Mouse (Mus musculus): ENCODE results near the gene Gk5.
"Not testable (repeated sequence)": the region's sequence is repeated elsewhere in the genome, so short reads cannot be mapped to it uniquely, and the experiment has no call there.

Gk5 gene

DNA sequence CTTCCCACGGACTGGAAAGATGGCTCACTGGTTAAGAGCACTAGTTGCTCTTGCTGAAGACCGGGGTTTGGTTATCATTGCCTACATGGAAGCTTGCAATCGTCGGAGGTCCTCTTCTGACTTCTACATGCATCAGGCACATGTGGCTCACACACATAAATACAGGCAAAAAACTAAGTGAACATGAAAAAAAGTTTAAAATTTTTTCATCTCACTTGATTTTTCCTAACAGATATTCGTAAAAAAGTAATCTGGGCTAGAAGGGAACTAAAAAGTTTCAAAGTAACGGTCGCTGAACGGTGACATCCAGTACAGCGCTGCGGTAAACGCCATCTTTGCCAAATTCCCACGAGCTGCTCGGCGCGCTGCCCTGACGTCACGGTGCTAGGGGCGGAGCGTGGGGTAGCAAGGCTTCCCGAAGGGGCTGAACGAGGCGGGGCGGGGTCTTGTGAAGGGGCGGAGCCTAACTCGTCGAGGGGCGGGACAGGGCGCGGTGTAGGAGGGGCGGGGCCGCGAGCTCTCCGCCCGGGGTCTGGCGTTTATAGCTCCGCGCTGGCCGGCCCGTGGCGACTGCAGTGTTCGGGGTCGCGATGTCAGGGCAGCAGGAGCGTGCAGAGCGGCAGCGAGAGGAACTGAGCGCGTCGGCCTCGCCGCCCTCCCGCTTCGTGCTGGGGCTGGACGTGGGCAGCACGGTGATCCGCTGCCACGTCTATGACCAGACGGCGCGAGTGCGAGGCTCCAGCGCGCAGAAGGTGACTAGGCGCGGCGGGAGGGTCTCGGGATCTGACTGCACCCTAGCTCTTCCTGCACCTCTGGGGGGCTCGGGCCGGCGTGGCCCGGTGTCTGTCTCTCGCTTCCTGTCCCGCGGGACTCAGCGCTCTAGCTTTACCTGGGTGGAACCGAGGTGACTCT lies at the start of gene Gk5:
Gene Gk5 (plus strand): TSS at position 502 of the 912 bp plus-strand sequence.
- peak; percentile 85 to 95 for DNase-seq (ENCODE audit: low spot score in 2 of 2)

DNA sequence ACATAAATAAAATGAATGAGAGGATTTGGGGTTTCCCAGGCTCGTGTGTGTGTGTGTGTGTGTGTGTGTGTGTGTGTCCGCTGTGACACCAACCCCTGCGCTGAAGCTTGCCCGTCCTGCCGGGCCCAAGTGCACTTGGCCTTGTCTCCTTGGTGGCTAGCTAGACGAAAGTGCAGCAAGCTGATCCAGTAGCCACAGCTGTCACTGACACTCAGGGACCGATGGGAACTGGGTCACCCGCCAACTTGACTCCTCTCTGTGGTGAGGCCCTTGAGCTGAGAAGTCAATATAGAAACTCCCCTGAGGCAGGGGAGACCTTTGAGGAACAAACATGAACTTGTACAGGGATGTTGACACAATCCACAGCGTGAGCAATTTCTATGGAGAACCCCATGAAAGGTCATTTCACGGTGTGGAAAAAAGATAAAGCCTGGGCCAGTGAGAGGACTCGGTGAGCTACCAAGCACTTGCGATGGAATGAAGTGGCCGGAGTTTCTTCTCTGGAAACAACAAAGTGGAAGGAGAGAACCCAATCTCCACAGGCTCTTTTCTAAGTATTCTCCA lies 40.3 kb upstream of the Gk5 start:
- no peak for DNase-seq (ENCODE audit: low spot score in 2 of 2)

DNA sequence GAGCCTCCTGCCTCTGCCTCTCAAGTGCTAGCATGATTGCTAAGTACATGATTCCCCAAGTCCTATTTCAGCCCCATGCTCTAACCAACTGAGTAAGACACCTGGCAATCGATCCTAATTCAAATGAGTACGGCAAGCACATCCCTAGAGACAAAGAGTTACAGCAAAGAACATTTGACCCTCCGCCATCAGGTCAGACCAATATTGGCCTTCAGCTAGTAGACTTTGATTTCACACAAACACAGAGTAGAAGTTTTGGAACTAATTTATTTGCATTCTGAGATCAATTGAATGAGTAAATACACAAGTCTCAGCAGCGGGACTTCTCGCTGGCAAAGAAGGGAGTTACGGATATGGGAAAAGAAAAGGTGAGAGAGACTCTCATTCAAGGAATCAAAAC lies 33.9 kb upstream of the Gk5 start:
- DNase-seq (ENCODE audit: low spot score in 2 of 2), result no peak

DNA sequence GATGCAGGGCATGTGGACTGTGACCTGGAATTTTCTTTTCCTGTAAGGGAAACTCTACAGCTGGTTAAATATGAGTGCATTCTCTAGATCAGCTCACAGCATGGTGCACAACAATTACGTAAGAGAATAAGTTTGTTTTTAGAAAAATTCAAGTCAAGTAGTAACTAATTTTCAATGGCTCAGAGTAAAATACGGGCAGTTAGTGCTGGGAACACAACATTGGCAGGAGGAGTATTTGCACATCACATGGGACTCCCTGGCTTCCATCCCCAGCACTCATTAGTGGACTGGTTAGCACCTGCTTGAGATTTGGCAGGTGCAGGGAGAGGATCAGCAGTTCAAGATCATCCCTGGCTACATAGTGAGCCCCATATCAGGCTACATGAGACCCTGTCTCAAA lies 31.5 kb upstream of the Gk5 start:
- DNase-seq (ENCODE audit: low spot score in 2 of 2), result no peak

GRCm38 (mm10) chr9:96088456-96088855 lies 30.7 kb upstream of the Gk5 start:
- DNase-seq (ENCODE audit: low spot score in 2 of 2), result not testable (repeated sequence)

DNA sequence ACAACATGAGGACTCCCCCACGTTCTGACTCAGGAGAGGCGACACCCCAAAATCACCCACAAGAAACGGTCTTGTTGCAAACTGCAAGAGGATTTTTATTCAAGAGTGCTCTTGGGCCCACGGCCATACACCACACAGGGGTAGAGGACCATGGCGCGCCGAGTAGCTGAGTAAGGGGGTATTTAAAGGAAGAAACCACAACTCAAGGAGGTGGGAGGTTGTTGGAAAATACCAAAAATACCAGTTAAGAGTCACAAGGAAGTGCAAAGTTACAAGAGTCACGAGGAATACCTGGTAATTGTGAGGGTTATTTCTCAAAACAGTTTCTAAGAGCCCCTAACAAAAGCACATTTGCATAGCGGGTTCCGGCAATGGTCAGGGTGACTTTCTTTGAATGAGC lies 26.5 kb upstream of the Gk5 start:
- not testable (repeated sequence) for DNase-seq (ENCODE audit: low spot score in 2 of 2)

GRCm38 (mm10) chr9:96093221-96093620 lies 25.9 kb upstream of the Gk5 start:
- no peak for DNase-seq (ENCODE audit: low spot score in 2 of 2)

DNA sequence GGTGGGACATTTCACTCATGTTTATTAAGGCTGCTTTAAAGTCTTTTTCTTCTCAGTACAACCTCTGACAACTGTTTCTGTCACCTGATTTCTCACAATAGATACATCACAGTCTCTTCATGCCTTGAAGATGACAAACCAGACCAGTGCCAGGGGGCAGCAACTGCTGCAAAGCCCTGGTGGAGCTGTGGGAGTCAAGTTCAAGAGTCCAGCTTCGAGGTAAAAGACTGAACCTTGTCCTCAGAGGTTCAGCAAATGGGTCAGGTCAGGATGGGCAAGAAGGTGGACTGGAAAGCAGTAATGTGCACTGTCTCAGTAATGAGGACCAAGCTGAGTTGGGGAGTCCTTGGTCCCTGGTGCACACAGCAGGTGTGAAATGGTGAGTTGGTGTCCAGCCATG lies 24.8 kb upstream of the Gk5 start:
- DNase-seq (ENCODE audit: low spot score in 2 of 2), result no peak

DNA sequence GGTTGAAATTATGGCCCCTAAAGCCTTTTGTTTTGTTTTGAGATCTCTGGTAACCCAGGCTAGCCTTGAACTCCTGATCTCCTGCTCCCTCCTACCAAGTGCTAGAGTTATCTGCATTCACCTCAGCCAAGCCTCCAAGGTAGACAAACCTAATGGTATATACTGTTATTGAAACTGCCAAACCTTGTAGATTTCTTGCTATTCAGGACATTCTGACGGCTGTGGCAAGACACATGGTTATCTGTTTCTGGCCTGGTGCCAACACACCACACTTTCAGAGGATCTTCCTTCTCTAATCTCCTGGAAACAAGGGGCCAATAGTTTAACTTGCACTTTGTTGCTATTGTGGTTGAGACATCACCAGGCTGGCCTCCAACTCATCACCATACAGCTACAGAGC lies 24.0 kb upstream of the Gk5 start:
- DNase-seq (ENCODE audit: low spot score in 2 of 2), result no peak

GRCm38 (mm10) chr9:96102846-96103245 lies 16.3 kb upstream of the Gk5 start:
- no peak for DNase-seq (ENCODE audit: low spot score in 2 of 2)

DNA sequence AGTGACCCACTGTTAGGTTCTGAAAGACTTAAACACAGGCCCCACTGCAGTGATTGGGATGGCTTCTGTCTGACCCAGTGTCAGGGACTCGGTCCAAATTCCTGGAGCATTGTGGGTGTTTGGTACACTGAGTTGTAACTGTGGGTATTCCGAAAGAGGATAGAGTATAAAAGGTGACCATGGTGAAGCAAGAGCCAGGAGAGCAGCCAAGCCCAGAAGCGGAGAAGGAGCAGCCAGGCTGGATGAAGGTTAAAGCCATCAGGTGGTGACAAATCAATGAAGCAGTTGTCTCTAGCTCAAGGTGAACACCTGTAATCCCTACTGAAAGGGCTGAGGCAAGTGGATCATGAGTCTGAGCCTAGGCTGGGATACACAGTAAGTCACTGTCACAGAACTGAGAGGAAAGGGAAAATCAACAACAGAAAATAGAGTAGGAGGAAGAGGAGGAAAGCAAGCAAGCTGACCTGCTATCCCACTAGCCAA lies 6.2 kb upstream of the Gk5 start:
- DNase-seq (ENCODE audit: low spot score in 2 of 2), result no peak

- DNase-seq (ENCODE audit: low spot score in 2 of 2), result no peak
Observed at GRCm38 (mm10) chr9:96116801-96117200, 2.4 kb upstream of the Gk5 start.

GRCm38 (mm10) chr9:96118216-96118615 lies 946 bp upstream of the Gk5 start:
- DNase-seq (ENCODE audit: low spot score in 2 of 2), result no peak

DNA sequence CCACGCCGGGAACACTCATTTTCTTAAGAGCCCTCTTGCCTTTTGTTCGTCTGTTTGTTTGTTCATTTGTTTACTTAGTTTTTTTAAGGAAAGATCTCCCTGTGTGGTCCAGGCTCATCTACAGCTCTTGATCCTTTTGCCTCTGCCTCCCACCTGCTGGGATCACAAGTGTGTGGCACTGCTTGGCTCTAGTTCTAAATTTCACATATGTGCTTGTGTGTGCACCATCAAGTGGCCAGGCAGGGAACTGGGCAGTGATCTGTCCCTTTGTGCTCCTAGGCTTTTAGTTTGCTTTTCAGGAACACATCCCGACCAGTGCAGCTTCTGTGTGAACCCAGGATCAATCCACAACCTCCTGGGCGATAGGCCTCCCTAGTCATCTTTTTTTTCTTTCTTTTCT lies 8.8 kb downstream of the Gk5 start:
- no peak for DNase-seq (ENCODE audit: low spot score in 2 of 2)

DNA sequence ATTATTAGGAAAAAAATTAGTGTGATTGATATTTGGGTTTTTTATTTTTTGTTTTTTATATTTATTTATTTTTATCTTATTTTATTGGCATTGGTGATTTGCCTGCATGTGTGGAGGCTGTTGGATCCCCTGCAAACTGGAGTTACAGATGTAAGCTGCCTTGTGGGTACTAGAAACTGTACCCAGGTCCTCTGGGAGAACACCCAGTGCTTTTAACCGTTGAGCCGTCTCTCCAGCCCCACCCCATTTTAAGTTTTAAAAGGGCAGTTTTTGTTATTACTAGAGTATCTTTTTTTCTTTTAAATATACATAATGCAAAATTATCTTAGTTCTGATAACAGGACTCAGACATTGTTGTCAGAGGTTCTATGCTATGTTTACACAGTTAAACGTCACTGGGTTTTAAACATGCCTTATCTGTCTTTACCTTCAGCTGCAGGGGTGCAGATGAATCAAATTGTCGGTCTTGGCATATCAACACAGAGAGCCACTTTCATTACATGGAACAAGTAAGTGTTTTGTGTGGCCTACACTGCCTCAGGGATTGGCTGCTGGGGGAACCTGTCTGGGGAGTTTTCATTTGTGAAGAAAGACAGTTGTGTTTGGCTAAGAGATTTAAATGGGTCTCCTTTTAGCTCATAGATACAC lies 13.9 kb downstream of the Gk5 start:
- DNase-seq (ENCODE audit: low spot score in 2 of 2), result no peak

GRCm38 (mm10) chr9:96134470-96134869 lies 15.3 kb downstream of the Gk5 start:
- no peak for DNase-seq (ENCODE audit: low spot score in 2 of 2)

DNA sequence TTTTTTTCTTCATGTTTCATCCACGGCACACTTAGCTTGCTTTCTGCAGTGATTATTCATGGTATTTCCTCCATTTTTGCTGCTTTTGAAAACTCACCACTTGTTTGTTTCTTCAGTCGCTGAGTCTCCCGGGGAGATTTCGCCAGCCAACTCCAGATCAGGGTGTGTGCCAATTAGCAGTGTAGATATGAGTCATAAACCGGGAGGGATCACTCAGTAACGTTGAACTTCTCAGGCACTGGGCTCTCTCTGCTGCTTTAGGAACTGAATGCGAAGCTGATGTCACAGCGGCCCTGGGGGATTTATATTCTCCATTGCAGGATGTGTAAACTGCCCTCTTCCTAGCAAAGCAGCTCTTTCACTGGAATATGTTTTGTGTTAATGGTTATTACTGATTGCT lies 15.8 kb downstream of the Gk5 start:
- DNase-seq (ENCODE audit: low spot score in 2 of 2), result no peak

DNA sequence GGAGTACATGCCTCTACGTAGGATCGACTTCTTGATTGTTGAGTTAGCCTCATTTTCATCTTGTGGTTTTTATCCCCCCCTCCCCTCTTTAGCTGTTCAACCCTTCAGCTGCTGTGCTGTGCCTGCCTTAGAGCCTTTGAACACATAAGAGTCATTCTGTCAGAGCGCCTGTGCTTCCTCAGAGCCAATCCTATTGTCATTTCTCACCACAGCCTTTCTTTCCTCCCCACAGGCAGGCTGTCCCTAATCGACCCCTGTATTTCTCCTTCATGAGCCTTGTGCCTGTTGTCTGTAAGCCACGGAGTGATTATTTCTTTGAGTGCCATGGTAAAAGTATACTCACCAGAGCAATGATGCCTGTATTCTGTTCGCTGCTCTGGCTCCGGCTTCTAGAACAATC lies 16.3 kb downstream of the Gk5 start:
- DNase-seq (ENCODE audit: low spot score in 2 of 2), result no peak

- DNase-seq (ENCODE audit: low spot score in 2 of 2), result no peak
Observed at GRCm38 (mm10) chr9:96138958-96139357, 19.8 kb downstream of the Gk5 start.

- DNase-seq (ENCODE audit: low spot score in 2 of 2), result no peak
Observed at GRCm38 (mm10) chr9:96139876-96140275, 20.7 kb downstream of the Gk5 start.

DNA sequence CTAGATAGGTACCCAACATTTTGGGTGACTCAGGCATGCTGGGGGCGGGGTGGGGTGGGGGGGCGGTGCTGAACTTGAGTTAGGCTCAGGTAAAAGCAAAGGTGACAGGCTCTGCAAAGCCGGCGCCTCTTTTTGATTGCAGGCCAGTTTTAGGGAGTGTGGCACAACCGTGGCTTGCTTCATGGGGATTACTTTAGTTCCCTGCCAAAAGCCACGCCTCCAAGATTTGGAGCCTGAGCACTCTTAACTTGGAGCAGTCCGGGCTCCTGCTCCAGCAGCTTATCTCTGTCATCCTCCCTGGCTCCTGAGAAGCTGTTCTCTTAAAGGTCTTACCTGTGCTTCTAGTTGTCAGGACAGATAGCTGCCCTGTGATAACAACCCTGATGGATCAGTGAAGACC lies 21.8 kb downstream of the Gk5 start:
- no peak for DNase-seq (ENCODE audit: low spot score in 2 of 2)

DNA sequence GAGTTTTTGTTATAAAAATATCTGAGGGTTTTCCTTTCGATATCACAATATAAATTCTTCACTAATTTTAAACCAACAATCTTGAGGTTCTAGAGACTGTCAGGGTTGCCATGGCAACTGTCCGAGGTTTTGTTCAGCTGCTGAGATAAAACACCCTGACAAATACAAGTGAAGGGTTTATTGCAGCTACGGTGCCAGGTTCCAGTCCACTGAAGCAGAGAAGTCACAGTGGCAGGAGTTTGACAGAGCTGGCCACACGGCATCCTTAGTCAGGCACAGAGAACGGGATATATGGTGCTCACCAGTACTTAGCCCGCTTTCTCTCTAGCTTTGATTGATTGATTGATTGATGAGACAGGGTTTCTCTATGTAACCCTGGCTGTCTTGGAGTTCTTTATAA lies 23.3 kb downstream of the Gk5 start:
- no peak for DNase-seq (ENCODE audit: low spot score in 2 of 2)

GRCm38 (mm10) chr9:96143633-96144032 lies 24.5 kb downstream of the Gk5 start:
- no peak for DNase-seq (ENCODE audit: low spot score in 2 of 2)
